Mouse (Mus musculus): ENCODE measurements around the gene Gm20741.

Gene Gm20741

GRCm38 (mm10) chr16:88811827-88812226, at the start of gene Gm20741:
TSS of gene Gm20741 (minus strand) at chr16:88812220.
- DNase-seq = no peak

GRCm38 (mm10) chr16:88851450-88851849, 39.4 kb upstream of the Gm20741 start:
- DNase-seq = no peak

- no peak for DNase-seq
These were observed 36.5 kb upstream of the Gm20741 start for GRCm38 (mm10) chr16:88848558-88848957.

- DNase-seq = no peak
These were observed 35.3 kb upstream of the Gm20741 start for GRCm38 (mm10) chr16:88847363-88847762.

GRCm38 (mm10) chr16:88826978-88827377, 15.0 kb upstream of the Gm20741 start:
- DNase-seq = no peak

GRCm38 (mm10) chr16:88826095-88826652, 14.2 kb upstream of the Gm20741 start, which contains the start of gene Krtap14:
TSS of gene Krtap14 (minus strand) at chr16:88826145.
- DNase-seq = no peak

GRCm38 (mm10) chr16:88823736-88824135, 11.7 kb upstream of the Gm20741 start:
- DNase-seq = no peak

GRCm38 (mm10) chr16:88820066-88820465, 8.0 kb upstream of the Gm20741 start, which contains the start of gene Krtap15:
TSS of gene Krtap15 (plus strand) at chr16:88820215.
- no peak for DNase-seq

GRCm38 (mm10) chr16:88786786-88787185, 25.2 kb downstream of the Gm20741 start:
- DNase-seq = no peak

GRCm38 (mm10) chr16:88777596-88777995, 34.4 kb downstream of the Gm20741 start, which contains the start of gene Gm5965:
TSS of gene Gm5965 (plus strand) at chr16:88777896.
- no peak for DNase-seq

- DNase-seq = no peak
These were observed 37.9 kb downstream of the Gm20741 start, which contains the start of gene 2310057N15Rik for GRCm38 (mm10) chr16:88774106-88774505. TSS of gene 2310057N15Rik (minus strand) at chr16:88774206.
